Mouse (Mus musculus): ENCODE measurements at regions not wholly inside any gene's neighbourhood (a gene's known extent, or its start where the extent isn't known, plus 50 kb on each side); places are given as distances from the start of the nearest gene placed in this dataset.

DNA sequence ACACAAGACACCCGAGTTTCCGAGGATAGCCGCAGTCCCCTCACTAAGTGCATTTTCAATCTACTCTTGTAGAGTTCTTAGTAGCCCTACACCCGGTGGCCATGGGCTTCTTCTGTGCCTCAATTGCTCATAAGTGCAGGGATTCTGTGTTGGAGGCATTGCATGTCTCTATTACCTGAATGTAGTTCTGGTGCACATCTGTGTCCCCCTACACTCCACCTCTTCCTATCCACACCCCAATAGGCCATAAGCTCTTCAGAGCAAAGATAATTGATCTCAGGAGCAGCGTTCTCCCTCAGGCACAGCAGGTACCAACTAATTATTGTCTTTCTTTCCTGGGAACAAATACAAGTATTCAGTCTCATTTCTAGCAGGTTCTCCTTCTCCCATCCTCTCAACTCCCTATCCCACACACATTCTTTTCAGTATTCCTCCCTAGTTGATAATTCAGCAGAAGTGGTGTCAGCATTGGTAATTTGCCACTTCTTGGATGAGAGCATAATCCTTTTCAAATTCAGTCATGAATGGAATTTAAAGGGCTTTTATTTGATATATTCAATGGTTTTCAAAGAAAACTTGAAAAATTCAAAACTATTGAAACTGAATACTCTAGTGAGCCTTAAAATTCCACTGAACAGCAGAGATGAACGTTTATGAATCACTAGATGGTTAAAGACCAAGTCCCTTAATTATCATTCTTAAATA is 108.7 kb upstream of the Cp start:
- no peak for TF ChIP-seq POLR2A (IDR thresholded peaks at IDR 0.05; ENCODE audit: low read depth, low read length)
- no peak for TF ChIP-seq CTCF (IDR thresholded peaks at IDR 0.05; ENCODE audit: extremely low read depth, insufficient read depth, insufficient read length, insufficient replicate concordance)

Data from spleen, adult 2 months (tissue).